Mouse (Mus musculus): ENCODE results near the gene Wnt11.
A peak's percentile ranks its signal among the peaks of the same experiment; 100 is the strongest.

Gene Wnt11

DNA sequence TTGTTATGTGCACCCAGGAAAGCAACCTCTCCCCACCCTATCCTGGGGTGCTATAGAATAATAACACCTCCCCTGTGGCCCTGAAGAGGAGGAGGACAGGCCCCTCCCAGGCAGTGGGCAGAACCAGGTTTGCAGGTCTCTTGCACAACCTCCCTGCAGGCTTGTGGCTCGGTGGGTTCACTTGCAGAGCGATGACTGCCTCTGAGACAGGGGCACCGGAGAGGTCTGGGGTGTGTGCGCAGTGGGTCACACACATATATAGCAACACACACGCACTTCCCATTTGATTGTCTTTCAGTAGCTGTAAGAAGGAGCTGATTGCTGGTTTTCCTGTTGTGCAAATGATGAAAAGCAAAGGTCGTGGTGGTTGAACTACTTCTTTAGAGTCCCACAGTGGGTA, 3.6 kb upstream of the Wnt11 start:
- no peak for DNase-seq

DNA sequence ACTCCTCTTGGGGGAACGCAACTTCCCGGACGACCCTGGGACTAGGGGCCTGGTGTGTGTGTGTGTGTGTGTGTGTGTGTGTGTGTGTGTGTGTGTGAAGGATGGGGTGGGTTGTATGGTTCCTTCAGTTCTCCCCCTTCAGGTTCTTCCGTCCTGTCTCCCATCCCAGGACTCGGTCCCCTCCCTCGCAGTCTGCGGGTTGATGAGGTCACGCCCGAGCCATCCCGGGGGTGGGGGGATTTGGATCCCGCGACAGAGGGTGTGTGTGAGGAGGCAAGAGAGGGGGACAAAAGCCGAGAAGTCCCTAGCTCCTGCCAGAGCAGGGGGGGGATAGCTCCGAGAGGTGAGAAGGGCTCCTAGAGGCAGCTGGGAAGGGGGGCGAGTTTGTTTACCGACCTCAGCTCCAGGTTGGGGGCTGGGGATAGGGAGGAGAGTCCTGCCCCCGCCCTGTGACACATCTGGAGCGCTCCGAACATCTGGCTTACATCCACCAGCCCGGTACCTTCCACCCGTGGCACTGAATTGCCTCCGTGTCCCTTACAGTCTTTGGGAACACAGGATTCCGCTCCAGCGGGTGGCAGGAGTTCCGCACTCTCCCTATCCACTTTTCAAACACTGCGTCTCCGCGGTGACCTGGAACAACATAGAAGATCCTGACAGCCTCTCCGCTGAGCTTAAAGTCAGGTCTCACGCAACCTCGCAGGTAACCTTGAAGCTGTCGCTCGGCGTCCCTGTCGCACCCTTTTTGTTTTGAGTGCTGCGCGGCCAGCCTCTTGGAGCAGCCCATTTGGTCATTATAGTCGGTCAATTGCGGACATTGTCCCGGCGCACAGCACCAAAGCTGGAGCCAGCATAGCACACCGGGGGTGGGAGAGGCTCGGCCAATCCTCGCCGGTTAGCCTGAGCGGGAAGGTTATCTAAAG, 868 bp downstream of the Wnt11 start:
- no peak for DNase-seq

DNA sequence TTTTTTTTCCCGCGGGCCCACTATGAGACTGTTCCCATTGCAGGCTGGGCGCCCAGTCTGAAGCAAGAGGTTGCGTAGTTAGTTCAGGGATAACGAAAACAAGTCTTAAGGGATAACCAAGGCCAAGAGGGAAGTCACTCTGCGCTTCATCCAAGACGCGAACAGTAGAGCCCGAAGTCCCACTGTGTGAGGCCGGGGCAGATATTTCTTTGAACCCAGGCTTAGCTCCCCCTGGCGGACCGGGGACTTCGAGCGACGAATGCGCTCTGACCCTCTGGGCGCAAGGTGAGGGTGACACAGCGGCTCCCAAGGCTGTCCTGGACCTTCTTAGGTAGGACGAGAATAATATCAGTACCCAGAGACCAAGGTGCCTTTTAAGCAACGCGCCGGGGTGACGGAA, 1.7 kb downstream of the Wnt11 start:
- peak; percentile 69 for DNase-seq

DNA sequence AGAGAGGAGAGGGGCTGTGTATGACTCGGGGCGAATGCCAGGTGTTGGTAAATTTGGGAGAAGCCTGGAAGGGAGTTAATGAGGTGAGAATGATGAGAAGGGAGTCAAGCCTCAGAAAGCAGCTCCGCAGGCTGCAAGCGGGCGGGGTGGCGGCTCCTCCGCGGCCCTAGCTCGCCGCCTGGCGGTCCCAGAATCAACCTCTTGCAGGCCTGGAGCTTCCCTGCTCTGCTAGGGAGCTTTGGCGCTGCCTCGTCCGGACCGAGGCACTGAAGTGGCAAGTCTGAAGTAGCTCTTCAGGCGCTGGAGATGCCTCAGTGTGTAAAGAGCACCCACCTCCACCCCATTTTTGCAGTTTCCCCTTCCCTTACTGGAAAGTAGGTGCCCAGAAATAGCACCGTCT, 3.0 kb downstream of the Wnt11 start:
- DNase-seq = peak; percentile 89

DNA sequence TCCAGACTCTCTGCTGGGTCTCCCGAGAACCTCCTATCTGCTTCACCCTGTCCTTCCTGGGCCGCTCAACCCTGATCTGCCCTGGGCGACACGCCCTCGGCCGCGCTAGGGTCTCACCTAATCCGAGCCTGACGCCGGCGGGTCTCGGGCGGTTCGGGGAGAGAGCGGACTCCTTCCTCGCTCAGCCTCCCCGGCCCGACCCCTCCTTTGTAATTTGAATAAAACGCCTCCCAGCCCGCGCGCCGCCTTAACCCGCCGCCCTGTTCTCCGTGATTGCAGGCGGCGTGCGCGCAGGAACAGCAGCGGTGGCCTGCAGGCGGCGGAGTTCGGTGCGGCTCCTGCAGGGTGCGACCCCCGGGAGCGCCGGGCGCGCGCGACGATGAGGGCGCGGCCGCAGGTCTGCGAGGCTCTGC, 3.8 kb downstream of the Wnt11 start:
- DNase-seq = peak; percentile 76

DNA sequence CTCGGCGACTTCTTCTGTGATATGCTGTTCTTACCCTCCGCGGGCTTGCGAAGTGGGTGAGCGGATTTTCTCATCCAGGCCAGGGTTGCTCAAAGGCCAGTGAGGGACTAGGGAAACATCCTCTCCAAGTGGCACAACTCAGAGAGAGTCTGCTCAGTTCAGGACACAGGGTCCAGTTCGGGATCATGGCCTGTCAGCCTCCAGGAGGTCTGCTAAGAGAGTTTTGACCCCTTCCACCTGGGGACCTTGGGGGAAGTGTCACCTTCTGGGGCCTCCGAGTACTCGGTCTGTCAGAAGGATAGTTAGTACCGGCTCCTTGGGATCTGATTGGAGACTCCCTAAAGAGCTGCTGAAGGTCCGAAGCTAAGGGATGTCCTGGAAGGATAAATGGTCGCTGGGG, 4.4 kb downstream of the Wnt11 start:
- DNase-seq = no peak

DNA sequence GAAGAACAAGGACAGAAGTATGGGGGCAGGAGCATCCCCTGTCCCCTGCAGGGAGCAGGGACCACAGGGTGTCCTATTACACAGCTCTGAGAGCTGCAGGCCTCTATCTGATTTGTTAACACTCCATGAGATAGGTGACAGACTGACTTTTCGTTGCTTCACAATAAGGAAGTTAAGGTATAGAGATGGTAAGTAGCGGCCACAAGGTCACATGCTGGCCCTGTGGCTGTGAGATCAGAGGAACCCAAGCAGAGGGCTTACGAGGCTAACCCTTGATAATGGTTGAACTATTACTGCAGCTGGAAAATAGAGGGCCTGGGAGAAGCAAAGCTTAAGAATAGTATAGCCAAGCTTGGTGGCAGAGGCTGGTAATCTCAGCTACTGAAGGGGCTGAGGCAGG, 5.9 kb downstream of the Wnt11 start:
- no peak for DNase-seq

DNA sequence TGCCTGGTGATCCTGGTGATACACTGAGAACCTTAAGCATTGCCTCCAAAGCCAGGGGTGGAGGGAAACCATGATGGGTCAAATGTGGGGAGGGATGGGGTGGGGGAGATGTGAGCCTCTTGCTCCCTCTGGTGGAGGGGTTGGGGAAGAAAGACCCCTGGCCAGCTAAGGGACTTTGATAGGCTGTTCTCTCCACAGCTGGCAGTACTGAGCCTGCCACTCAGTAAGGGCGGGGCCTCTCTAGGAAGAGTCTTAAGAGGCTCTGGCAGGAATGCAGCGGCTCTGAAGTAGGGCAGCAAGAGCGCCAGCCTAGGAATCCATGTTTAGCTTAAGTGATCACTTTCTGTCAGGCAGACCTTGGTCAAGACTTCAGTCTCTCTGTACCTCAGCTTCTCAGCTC, 6.9 kb downstream of the Wnt11 start:
- DNase-seq = no peak

DNA sequence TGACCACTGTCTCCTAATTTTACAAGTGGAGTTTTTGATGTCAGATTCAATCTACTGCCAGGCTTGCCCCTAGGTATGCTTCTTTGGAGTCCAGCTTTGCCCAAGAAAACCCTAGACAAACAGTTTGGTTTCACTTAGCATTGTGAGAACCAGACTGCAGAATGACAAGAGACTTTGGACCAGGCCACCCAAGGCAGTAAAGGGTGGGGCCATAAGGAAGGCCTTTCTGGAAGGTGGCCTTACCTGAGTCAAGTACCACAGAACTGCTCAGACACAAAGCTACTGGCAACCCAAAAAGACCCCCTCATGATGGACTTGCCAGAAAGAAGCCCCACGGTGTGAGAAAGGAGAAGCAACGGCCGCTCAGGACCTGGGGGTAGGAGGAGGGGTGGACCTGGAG, 8.1 kb downstream of the Wnt11 start:
- DNase-seq = no peak

DNA sequence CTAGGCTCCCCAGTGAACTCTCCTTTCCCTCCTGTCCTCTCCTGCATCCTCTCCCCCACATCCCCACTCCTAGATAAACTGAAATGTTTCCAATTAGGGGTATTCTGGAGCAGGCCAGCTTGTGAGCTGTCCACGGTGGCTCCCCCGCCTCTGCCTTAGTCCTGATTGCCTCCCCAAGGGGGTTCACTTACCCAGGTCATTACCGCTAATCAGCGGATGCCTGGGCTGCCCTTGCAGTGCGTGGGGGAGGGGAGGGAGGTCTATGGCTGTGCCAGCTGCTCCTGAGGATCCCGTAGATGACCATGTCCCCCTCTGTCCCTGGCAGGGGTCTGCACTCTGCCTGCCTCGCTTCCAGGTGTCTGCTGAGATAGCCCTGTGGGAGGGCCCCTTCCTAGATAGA, 8.7 kb downstream of the Wnt11 start:
- DNase-seq = no peak

DNA sequence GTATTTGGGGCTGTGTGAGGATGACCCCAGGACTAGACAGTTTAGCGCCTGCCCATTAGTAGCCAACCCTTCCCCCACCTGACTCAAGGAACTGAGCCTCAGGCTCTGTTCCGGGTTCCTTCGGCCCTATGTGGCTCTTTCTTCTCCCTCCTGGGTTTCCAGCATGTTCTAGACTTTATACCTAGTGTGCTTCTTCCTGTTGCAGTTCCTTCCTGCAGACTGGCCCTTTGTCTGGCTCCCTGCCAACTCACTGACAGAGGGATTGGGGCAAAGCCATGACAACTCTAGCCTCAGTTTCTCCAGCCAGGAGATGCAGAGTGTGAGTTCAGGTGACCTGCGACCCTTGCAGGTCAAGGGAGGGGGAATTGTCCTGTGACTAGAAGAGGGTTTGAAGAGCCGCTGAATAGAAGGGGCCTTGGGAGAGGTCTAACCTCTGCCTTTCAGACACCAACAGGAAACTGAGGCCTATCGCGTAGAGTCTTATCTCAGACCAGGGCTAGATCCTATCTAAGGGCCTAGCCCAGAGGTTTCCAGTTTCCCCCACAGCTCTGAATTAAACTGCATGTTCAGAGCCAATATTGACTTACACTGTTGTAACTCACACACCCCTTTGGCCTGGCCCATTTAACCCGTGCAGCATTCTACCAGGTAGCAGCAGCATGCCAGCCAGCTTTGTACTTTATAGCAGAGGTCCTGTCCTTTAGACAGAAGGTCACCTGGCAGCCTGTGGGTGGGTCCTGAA, 14.2 kb downstream of the Wnt11 start:
- DNase-seq = no peak

DNA sequence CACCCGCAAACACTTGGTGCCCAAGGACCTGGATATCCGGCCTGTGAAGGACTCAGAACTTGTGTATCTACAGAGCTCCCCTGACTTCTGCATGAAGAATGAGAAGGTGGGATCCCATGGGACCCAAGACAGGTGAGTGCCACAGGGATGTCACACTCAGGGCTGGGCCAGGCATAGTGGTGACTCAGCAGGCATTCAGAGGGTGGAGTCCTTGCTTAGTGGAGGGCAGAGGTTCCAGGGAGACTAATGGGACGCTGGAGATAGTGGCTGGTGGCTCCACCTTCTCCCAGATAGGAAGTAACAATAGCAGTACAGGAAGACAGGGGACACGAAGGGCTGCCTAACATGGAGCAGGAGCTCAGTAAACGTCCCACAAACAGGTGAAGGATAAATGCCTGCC, 15.5 kb downstream of the Wnt11 start:
- no peak for DNase-seq

DNA sequence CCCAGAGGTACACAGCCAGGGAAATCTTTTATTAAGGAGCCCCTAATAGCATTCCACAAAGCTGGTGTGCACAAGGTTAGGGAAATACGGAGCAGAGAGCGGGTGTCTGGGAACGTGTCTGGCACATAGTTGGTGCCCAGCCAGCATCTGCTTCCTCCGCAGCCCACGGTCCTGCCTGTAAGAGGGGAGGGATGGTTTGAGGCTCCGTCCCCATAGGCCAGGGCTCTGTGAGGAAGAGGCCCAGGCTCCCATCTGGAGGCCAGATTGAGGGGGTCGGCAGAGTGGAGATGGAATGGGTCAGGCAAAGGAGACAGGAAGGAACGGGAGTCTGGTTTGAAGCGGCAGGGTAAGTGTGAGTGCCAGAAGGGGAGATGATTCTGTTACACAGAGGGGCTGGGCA, 16.3 kb downstream of the Wnt11 start:
- peak; percentile 34 for DNase-seq

DNA sequence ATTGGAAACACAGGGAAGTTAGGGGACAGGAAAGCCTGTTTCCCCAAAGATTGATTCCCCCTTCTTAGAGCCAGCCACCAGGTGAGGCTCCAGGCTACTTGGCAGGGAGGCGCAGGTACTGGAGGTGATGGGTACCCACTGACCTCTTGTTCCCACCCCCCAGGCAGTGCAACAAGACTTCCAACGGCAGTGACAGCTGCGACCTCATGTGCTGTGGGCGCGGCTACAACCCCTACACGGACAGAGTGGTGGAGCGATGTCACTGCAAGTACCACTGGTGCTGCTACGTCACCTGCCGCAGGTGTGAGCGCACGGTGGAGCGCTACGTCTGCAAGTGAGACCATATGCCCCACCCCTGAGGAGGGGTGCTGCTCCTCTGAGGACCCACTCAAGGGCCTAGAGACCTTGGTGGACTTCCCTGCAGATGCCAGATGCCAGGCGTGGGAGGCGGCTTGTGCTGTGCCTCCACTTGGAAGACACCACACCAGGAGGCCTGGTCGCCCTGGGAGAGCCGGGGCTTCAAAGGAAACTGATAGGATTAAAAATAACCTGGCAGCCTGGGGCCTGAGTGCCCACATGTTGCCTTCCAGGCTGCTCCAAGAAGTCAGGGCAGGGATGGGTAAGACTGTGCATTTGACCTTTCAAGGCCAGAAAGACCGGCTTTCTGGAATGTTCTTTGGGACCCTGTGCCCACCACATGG, 18.2 kb downstream of the Wnt11 start:
- DNase-seq = no peak

DNA sequence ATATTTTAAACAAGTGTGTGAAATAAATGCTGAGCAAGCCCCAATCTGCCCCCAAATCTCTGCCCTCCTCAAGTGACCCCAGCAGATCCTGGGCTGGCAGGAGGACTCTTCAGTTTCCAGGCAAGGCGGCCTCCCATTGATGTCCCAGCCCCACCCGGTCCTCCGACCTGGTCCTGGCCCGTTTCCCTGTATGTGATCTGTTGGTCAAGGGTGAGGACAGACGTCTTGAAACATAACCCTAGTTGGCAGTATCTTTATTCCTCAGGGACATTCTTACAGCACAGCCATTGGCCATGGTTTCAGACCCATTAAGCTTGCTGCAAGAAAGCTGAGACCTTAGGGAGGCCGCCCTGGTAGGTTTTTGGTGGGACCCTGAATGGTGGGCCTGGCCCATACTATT, 18.9 kb downstream of the Wnt11 start:
- no peak for DNase-seq

DNA sequence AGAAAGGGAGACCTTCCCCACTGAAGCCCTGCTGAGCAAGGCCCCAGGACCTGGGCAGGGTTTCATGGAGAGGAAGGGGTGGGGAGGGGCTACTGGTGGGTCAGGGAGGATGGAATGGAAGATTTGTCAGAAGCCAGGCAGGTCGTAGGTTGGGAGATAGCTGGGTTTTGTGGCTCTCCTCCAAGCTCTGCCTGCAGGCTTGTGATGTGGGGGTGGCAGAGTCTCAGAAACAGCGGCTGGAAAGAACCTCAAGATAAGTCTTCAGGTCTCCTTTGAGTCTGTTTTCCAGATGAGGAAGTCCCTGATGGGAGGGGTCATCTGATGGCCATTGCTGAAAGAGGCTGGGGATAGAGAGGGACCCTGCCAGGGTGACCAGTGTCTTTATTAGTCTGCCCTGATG, 20.5 kb downstream of the Wnt11 start:
- no peak for DNase-seq

DNA sequence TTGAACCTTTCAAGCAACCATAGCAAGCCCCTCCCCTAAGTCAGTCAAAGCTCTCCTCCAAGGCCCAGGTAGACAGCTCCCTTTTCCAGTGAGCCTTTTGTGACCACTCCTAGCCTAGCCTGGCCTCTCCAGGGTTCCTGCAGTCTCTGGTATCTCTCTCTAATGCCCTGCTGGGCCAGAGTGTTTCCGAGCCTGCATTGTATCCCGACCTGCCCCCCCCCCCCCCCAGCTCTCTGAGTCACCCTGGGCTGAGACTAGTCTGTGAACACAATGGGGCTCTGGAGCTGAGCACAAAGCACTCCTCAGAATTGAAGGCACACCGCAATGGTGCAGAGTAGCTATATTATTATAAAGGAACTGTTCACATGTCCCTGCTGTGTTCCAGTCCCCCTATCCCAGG, 21.2 kb downstream of the Wnt11 start:
- DNase-seq = no peak

DNA sequence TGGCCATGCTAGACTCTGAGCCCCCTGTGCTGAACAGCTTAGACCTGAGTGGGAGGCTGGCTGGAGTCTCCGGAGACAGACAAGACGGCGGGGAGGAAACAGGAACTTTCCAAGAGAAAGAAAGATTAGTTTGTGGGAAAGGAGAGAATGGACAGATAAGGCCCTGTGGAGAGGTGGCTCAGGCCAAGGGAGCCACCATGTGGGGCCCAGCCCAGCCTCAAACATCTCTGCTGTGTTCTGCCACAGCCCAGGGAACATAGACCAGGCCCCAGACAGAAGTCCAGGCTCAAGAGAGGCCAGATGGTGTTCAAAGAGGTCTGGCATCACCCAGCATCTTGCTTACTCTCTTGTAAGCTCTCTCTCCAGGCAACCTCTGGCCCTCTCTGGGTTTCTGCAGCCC, 22.2 kb downstream of the Wnt11 start:
- no peak for DNase-seq

DNA sequence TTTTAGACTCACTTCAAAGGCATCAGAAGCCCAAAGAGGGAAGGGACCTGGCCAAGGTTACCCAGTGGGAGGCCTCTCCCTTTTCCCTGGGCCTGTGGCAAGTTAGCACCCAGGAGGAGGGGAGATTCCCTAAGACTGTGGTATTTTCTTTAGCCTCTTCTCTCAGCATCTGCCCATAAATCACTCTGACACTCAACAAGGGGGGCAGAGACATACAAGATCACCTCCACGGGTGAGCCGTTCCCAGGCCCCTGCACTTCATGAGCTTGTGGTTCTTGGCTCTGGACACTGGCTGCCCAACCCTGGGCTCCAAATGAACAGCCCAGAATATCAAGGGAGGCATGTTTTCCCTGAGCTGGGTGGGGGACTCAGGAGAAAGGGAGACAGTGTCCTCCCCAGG, 26.1 kb downstream of the Wnt11 start:
- DNase-seq = no peak

DNA sequence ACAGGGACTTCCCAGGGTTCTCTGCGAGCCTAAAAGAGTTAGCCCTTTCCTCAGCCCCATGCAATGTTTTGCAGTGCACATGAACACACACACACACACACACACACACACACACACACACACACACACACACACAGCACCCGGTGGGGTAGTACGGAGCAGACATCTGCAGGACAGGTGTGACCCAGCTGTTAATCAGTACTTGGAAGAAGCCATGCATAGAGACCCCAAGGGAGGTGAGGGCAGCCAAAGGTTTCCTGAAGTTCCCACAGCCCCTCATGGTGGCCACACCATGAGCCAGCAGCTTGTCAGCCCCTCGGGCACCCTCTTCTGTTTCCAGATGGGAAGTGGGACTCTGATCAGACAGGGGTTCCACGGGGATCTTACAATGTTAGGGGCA, 28.1 kb downstream of the Wnt11 start:
- no peak for DNase-seq

DNA sequence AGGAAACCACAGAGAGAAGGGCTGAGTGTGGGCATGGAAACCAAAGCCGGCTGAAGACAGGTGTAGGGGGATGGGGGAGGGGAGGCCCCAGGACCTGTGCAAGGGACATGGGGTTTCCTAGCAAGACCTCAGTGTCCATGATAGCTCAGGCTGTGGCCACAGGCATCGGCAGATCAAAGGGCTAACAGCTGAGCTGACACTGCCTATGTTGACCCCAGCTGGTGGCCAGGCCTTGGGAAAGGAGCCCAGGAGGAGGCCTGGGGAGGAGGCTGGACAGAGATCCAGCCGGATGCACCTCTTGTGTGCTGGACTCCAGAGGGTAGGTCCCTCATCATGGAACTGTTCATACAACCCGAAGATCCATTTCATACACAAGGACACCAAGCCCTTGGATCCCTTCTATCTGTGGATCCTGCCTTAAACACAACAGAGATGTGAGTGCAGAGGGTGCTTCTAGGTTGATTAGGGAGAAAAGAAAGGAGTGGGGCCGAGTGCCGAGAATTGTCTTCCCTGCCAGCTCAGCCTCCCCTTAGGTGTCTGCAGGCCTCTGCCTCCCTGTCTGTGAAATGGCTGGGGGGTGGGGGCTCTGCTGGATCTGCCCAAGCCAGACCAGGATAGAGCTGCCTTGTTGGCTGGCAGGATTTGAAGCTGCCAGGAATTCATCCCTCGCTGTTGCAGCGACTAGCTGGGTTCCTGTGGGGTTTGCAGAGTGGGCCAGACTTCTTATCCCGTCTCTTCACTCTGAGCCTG, 29.2 kb downstream of the Wnt11 start:
- no peak for DNase-seq

DNA sequence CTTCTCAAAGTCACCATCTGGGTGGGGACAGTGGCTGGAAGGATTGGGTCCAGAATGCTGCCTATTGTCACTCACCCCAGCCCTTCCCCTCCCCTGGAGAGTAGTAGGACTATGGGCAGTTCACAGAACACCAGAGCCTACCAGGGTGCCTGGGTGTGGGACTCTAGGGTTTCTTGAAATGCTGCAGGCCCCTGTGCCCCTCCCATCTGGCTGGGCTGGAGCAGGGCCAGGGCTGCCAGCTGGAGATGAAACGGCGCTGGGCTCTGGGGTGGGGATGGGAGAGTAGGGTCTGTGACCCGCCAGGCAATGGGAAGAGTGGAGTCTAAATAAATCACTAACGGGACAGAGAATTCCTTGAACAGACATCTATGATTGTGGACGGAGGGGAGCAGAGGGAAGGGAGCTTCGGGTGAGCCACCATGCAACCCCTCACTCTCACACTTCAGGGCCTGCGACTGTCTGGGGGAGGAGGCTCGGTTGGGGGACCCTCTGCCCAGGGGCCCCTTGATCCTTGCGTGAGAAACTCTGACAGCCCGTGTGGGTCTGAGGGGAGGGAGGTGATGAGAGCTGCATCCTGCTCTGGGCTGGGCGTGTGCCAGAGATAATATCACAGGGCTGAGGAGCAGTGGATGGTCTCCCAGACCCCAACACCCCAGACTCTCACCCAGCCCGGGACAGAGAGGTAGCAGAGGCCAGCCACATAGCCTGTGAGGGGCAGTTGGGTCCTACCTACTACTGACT, 32.3 kb downstream of the Wnt11 start:
- no peak for DNase-seq

Data from kidney, postnatal 14 days (tissue).